25 mouse cellular contexts compared by ENCODE assay signal in the genomic region with DNA sequence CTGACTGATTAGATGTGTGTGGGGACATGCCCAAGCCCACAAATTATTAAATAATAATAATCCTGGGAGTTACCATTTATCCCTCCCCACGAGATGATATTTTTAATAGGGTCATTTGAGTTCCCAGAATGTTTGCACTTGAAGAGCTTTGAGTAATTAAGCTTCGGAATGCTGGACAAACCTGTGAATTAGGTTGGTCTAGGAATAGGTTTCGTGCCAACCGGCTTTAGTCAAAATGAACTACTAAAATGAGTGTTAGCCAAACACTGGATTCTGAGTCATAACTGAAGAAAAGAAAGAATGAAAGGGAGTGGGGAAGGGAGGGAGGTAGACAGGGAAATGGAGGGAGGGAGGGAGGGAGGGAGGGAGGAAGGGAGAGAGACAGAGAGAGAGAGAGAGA.
"Had no signal": no experiment of that assay in that cellular context is flagged by ENCODE, and none has a peak within 500 bp of the region (broad histone marks: within the 10 kb centered on the region; RNA-seq: fewer than 3 reads in every experiment).

No protein-coding gene starts in this region.

- H3K9ac ChIP-seq: intestine, embryonic 15.5 days; kidney, embryonic 15.5 days; liver, embryonic 14.5 days; liver, postnatal 0 days; midbrain, embryonic 13.5 days had no signal

- ATAC-seq: intestine, embryonic 15.5 days; liver, postnatal 0 days; midbrain, embryonic 13.5 days; midbrain, embryonic 16.5 days had no signal

- H3K27ac ChIP-seq: intestine, embryonic 15.5 days; kidney, embryonic 15.5 days; left cerebral cortex, adult 2 months; liver, embryonic 14.5 days; midbrain, embryonic 13.5 days; stomach, postnatal 0 days had no signal

- H3K36me3 ChIP-seq: intestine, embryonic 15.5 days; kidney, embryonic 15.5 days; midbrain, embryonic 10.5 days; midbrain, embryonic 13.5 days had no signal

- H3K9me3 ChIP-seq: intestine, embryonic 15.5 days; kidney, embryonic 15.5 days; midbrain, embryonic 10.5 days; midbrain, embryonic 13.5 days had no signal

- H3K4me2 ChIP-seq: intestine, embryonic 15.5 days; liver, embryonic 11.5 days had no signal

- H3K4me3 ChIP-seq: intestine, embryonic 15.5 days; kidney, embryonic 15.5 days; left cerebral cortex, adult 2 months; megakaryocyte, embryonic 14.5 days; myocyte had no signal

- DNase-seq: kidney, adult 11 months; kidney, adult 8-10 months; kidney, postnatal 10 days; kidney, postnatal 36 days; layer of hippocampus, postnatal 36 days; left cerebral cortex, postnatal 4 days; liver, postnatal 0 days; lung, postnatal 10 days; lung, postnatal 36 days; right cerebral cortex, adult 18-20 months; right cerebral cortex, postnatal 14 days; right cerebral cortex, postnatal 4 days; thymus, adult 2 months; thymus, postnatal 14 days had no signal
